Mouse (Mus musculus) gastrocnemius, postnatal 4 days (tissue): ENCODE measurements around the gene Serinc5. TPM values are rescaled to one million over a fixed set of nuclear protein-coding genes. Genes with fewer than 3 reads are reported as not detected.
"Not testable (repeated sequence)": the region's sequence is repeated elsewhere in the genome, so short reads cannot be mapped to it uniquely, and the experiment has no call there.

Experiments
- DNase-seq, 2 experiments: peaks; one replicate each; pipeline ENCODE4 v3.0.0; 2021 to 2022; ENCODE audit warnings: low spot score in 2 of 2, mixed read lengths in 2 of 2
- long read RNA-seq, 2 experiments: library from polyadenylated mRNA; stranded (forward); transcript quantifications; one replicate each; pipeline ENCODE4 v2.0.0; 2021
- total RNA-seq, 2 experiments: library from RNA; stranded (reverse); gene quantifications; 2 replicates each; pipeline ENCODE4 v1.2.3; 2021

Gene Serinc5
- 10 to 100 TPM; 35.8 to 37.7 TPM for total RNA-seq
- long read RNA-seq, experiment 1, full-length matches to known transcripts = 24 of 39 reads
- long read RNA-seq, experiment 1, partial matches to known transcripts = 4 of 39 reads
- long read RNA-seq, experiment 1, other reads (novel, unspliced or antisense) = 11 of 39 reads
- long read RNA-seq, experiment 2, full-length matches to known transcripts = 41 of 60 reads
- long read RNA-seq, experiment 2, partial matches to known transcripts = 4 of 60 reads
- long read RNA-seq, experiment 2, other reads (novel, unspliced or antisense) = 15 of 60 reads

DNA sequence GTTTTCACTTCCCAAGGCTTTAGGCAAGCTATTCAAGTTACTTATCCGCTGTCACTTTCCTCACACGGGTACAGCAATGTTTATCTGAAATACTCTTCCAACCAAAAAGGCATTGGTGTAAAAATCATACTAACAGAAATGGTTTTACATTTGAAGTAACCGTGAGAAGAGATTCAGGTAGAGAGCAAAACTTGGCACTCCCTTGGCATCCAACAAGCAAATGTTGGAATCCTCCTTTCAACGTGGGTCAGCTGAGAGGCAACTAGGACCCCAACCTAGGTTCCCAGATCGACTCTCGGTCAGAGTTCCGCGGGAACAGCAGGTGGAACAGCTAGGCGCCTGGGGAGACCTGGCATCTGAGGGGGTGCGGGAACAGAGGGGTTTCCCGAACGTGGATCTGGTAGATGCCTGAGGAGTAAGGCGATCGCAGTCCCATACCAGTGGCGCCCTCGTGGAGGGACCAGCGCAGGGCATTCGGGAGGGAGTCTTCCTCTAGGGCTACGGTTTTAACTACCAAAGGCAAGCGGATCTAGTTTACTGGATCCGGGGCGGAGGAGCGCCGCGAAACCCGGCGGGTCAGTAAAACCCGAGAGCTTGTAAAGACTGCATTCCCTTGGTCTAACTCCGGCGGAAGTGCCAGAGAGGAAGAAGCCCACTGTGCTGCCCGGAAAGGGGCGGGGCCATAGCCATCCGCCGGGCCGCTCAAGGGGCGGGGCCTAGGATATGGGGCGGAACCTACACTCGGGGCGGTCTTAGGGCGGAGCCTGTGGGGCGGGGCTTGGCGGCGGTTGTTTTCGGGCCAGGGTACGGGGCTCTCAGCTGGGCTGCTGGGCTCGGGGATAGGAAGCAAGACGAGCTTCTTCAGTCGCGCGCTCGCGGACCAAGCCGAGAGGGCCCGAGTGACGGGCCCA lies at the start of gene Serinc5:
Gene Serinc5, plus strand, starts transcription at position 781 of the 911 bp plus-strand sequence.
- peak; percentile 97 to 98 for DNase-seq

DNA sequence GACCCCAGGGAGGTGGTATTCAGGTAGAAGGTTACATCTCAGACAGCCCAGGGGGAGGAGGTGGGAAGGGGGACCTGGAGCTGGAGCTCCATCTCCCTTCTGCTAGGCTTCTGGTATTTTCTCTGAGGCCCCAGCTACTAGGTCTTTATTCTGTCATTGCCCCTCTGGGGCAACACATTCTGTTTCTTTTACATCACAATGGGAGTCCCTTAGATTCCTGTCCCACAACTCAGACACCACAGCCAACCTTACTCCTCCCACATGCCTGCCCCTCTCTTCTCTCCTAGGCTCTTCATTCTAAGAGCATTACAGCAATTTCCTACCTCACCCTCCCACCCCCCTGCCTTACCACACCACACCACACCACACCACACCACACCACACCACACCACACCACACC lies 34.8 kb upstream of the Serinc5 start, which contains the start of gene Spz1:
Gene Spz1, minus strand, starts transcription at position 101 of the 400 bp plus-strand sequence.
- no peak for DNase-seq

GRCm38 (mm10) chr13:92576688-92577087 lies 34.2 kb upstream of the Serinc5 start:
- no peak for DNase-seq

DNA sequence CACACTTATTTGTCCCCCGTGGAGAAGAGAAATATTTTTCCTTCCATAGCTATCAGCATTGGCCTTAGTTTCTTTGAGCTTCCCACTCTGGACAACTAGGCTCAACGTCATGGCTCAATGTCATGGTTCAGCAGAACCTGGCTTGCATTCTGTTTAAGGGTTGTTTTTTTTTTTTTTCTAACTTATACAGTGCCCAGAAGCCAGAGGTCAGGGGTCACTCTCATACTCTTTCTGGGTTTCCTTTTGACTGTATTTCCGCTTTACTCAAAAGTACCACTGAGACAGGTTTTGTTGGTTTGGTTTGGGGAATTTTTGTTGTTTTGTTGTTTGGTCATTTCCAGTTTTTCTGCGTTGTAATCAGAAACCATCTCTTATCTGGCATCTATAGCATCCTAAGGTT lies 32.7 kb upstream of the Serinc5 start:
- DNase-seq = no peak

DNA sequence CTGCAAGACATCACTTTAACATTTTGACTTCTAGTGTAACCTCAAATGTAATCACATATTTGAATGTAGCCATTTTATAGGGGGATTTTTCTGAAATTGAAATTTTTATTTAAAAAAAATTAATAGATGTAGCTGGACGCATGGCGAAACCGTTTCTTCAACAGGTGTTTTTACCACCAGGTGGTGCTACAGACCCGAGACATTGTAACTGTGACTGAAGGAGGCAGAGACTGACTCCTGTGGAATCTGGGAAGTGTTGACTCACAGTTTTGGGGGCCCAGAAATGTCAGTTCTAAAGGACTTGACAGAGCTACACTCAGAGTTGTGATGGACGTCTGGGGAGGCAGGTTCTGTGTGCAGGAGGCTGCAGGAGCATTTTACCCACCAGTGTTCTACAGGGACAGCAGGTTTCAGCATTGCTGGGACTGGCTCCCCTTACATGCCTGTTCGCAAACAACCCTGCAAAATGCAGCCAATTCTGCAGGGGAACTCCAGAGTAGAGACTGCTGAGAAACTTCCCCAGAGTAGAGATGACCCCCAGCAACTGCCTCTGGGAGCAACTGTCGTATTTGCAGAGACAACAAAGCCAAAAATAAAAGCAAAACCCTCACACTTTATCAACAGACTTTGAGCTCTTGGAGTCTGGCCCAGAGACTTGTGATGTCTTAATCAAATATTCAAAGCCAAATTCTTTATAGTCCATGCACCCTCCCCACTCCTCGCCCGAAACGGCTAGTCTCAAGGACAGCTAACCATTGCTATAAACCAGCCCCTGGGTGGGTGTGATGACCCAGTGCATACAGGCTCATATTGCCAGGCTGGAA lies 30.5 kb upstream of the Serinc5 start:
- peak; percentile 34 to 80 for DNase-seq

GRCm38 (mm10) chr13:92584094-92584717 lies 26.7 kb upstream of the Serinc5 start:
- peak in 1 of 2 experiments; percentile 35 for DNase-seq

GRCm38 (mm10) chr13:92588704-92589103 lies 22.2 kb upstream of the Serinc5 start:
- no peak for DNase-seq

GRCm38 (mm10) chr13:92589255-92589654 lies 21.6 kb upstream of the Serinc5 start:
- DNase-seq = no peak

DNA sequence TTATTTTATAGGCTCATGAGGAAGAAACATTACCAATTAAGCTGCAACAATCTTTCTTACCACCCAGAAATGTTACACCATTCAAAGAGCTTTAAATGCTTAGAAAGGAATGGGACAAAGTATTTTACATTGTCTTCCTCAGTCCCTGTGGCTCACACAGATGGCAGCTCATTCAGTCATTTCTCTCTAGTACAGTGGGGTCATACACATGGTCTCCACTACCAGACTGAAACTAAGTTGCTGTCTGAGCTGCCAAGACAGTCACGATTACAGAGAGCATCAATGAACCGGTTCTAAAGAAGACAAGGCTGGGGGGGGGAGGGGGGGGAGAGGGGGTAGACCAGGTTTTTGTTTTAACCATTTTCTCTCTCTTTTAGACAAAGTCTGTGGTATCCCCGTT lies 19.7 kb upstream of the Serinc5 start:
- no peak for DNase-seq

DNA sequence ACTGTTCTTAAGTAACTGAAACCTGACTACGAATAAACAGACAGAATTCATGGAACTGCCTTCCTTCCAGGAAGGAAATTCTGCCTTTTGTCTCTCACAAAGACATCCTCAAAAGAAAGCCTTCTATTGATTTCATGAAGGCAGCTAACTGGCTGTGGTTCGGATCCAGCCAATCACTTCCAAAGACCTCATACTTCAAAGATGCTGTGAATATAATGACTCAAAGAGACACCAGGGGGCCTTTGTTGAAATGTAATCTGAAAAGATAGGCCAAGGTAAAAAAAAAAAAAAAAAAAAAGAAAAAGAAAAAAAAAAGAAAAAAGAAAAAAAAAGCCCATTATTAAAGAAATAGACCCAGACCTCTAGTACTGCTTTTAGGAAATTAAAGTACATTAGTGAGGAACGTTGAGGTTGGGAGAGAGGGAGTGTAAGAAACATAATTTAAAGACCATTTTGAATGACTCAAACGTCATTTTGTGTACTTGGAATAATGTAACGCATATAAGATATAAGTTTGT lies 18.6 kb upstream of the Serinc5 start:
- no peak for DNase-seq

GRCm38 (mm10) chr13:92592786-92593635 lies 17.9 kb upstream of the Serinc5 start:
- DNase-seq = peak; percentile 18 to 53

- DNase-seq = no peak
These were observed 17.0 kb upstream of the Serinc5 start for GRCm38 (mm10) chr13:92593731-92594396.

DNA sequence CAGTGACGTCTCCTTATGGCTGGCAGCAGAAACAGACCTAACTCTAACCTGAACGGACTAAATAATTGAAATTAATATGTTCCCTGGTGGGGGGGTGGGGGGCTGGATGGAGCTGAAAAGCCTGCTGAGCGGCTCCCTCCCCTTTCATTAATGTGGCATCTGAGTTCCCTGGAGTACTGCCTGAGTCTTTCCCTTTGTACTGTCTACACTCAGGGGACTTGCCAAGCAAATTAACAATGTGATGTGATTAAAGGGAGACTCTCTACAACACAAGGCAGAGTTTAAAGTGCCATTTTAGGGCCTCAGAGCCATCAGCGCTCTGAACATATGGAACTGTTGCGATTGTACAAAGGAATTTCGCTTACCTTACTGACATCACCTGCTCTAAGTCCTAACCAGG lies 16.4 kb upstream of the Serinc5 start:
- no peak for DNase-seq

DNA sequence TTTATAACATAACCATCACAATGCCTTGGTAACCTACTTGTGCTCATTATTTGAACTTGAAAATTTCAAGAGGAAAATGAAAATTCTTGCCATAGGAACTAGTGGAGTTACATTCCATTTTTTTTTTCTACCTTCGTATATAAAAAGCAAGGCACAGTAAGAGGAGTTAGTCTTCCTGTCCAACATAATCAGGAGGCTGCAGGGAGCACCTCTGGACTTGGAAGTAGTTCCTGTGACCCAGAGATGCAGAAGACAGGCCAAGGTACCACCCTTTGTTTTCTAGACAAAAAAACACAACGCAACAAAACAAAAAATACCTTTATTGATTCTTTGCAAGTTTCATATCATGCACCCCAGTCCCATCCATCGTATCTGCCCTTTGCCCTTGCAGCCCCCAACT lies 16.0 kb upstream of the Serinc5 start:
- DNase-seq = no peak

- DNase-seq = no peak
These were observed 15.5 kb upstream of the Serinc5 start for GRCm38 (mm10) chr13:92595424-92595823.

DNA sequence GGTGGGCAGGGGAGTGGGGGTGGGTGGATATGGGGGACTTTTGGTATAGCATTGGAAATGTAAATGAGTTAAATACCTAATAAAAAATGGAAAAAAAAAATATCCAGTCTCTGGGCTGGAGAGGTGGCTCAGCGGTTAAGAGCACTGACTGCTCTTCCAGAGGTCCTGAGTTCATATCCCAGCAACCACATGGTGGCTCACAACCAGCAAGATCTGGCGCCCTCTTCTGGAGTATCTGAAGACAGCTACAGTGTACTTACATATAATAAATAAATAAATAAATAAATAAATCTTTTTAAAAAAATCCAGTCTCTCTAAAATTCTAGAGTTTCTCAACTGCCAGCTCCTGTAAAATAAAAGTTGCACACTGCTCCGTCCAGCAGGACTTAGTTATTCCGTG lies 5.6 kb upstream of the Serinc5 start:
- DNase-seq = not testable (repeated sequence)

DNA sequence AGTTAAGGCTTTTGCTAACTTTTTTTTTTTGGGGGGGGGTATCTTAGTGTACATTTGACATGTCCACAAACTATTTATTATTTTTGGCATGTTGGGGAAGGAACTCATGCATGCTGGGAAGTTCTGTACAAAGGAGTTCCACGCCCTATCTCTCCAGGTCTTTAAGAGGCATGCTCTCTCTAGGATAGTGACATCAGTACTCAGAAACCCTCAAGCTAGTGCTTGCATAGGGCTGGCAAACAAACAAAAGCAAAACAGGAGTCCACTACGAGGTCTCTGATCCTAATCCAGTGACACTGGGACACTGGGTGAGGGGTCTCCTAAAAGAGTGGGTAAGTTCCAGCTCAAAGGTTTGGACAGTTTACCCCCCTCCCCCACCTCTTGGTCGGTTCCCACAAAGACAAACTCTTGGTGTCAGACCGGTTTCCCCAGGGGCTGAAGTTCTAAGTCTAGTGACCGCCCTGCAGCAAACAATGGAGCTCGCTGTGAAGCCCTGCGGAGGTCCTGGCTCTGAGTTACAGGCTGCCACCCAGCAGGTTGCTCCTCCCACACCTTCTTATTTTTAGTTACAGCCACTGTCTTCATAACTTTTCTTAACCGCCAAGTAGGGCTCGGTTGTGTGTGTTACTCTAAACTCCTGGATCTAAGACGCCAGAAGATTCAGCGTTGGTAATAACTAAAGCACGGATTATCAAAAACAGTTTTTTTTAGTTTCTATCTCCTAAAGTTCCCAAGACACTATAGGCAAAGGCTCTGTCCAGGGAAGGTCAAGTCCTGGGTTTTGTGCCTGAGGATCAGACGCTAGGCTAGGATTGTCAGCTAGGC lies 1.2 kb upstream of the Serinc5 start:
- peak in 1 of 2 experiments; percentile 30 for DNase-seq

DNA sequence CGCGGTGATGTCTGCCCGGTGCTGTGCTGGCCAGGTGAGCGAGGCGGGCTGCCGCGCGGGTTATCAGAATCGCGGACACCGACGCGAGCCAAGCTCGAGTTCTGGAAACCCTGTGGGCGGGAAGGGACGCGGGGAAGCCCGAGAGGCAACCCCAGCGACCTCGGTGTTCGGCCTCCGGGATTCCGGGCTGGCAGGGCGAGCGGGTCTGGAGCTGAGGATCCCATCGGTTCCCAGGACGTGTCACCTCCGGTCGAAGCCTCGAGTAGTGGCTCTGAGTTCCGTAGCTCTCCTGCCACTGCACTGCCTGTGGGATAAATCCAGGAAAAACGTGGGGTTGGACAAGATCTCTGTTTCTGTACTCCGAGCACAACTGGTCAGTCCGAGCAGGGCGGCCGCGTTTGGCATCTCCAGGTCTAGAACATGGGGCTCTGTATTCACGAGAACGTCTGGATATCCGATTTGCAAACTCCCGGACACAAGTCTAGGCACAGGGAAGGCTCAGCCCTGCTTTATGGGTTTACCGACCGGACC lies 428 bp downstream of the Serinc5 start:
- DNase-seq = peak; percentile 43 to 70
